Mouse (Mus musculus): ENCODE measurements around the gene Xkr7.

GRCm38 (mm10) chr2:153049288-153049996, 17.8 kb downstream of the Xkr7 start:
- TF ChIP-seq CTCF (IDR thresholded peaks at IDR 0.05; ENCODE audit: low read depth, low read length) (no peak), POLR2A (IDR thresholded peaks at IDR 0.05; ENCODE audit: extremely low read depth, insufficient read depth, low read length) (no peak)
